Mouse (Mus musculus) heart, adult 2 months (tissue): ENCODE results near the gene Ddx42.

Source experiments
- CTCF ChIP-seq: fragments of 200-600 bp; IDR thresholded peaks from 2 replicates; pipeline ENCODE4 v1.8.1; 2022; ENCODE audit warnings: antibody characterized with exemption, mild to moderate bottlenecking, moderate library complexity
- EP300 ChIP-seq: fragments of 200-500 bp; IDR thresholded peaks from 2 replicates; pipeline ENCODE4 v1.6.1; 2011; ENCODE audit warnings: low read depth, low read length, control low read depth; ENCODE audit not compliant: insufficient read depth
- POLR2A ChIP-seq: fragments of 200-500 bp; IDR thresholded peaks from 2 replicates; pipeline ENCODE4 v1.6.1; 2011; ENCODE audit warnings: mild to moderate bottlenecking, low read depth, low read length, control low read depth; ENCODE audit not compliant: insufficient read depth

- TF ChIP-seq POLR2A, result no peak
- TF ChIP-seq CTCF, result no peak
- TF ChIP-seq EP300, result no peak
These were observed 4.0 kb upstream of the Ddx42 start for GRCm38 (mm10) chr11:106212771-106213170.
